Mouse (Mus musculus) left cerebral cortex, postnatal 10 days (tissue): ENCODE measurements around the gene Mogat1. TPM values are rescaled to one million over a fixed set of nuclear protein-coding genes. Genes with fewer than 3 reads are reported as not detected.
"Not testable (repeated sequence)": the region's sequence is repeated elsewhere in the genome, so short reads cannot be mapped to it uniquely, and the experiment has no call there.

ENCODE experiments used
- DNase-seq, 2 experiments: peaks; one replicate each; pipeline ENCODE4 v3.0.0; 2021 to 2022; ENCODE audit warnings: low spot score in 2 of 2, mixed read lengths in 1 of 2; ENCODE audit errors: extremely low spot score in 1 of 2
- intact Hi-C: fragments of 180-260 bp; cut with DNase I; formaldehyde crosslinking; loops from one replicate; pipeline ENCODE4 v1.15.1; 2025
- total RNA-seq, 2 experiments: library from RNA; stranded (reverse); gene quantifications; 2 replicates each; pipeline ENCODE4 v1.2.3; 2021

Gene Mogat1
- total RNA-seq, 2 experiments from 2014 or later = not detected

DNA sequence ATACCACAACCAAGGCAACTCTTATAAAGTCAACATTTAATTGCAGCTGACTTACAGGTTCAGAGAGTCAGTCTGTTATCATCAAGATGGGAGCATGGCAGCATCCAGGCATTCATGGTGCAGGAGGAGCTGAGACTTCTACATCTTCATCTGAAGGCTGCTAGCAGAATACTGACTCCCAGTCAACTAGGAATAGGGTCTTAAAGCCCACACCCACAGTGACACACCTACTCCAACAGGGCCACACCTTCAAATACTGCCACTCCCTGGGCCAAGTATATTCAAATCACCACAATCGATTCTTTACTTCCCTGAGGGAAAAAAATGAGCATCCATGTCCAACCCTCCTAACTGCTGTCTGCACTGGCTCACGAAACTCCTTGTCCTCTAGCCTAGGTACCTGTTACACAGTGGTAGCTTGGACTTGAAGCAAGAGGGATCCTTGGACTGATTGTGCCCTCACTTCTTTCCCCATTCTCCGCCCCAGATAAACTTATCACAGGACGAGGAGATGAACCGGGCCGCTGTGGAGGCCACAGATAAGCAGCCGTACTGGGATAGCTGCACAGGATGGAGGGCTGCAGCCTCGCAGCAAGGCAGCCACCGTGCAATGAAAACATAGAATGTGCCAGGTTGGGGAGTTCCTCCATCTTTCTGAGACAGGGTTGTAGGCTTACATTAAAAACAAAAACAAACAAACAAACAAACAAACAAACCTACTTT, 23.8 kb downstream of the Mogat1 start:
- intact Hi-C loops = loop anchor here (5.0 kb wide), 2 partner anchors 123 to 153 kb away; partner anchors contain the start of genes Acsl3 and Utp14b
- DNase-seq = no peak

DNA sequence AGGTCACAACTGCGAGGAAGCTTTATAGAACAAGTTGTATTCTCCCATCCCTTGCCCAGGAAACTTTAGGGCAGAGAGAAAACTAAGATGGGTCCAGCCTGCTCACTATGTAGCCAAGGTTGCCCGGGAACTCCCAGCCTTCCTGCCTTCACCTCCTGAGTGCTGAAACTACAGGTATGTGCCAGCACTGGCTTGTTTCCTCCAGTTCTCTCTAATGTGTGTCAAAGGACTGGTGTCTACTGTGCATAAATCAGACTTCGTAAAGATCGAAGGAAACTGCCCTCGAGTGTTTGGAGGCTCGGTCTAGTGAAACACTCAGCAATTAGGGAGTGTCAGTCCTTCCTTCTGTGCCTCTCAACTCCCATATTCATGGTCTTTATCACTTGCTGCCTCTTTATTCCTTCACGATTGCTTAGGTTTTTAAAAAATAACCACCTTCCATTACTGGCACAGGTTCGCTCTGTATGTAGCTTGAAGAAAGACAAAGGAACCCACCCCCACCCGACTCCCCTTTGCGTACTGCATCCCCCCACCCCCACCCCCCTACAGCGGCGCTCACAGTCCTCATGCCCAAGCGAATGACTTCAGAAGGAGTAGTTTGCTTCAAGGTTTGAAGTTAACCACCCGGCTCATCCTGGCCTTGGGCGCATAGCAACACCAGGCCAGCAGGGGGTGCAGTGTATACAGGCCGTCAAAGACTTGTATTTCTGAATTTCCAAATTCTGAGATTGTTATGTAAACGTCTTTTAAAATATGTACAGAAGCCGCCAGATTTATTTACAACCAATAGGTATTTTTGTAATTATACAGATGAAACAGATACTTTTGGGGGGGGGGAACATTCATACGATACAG, 25.7 kb downstream of the Mogat1 start:
- DNase-seq = peak; percentile 73 to 82

DNA sequence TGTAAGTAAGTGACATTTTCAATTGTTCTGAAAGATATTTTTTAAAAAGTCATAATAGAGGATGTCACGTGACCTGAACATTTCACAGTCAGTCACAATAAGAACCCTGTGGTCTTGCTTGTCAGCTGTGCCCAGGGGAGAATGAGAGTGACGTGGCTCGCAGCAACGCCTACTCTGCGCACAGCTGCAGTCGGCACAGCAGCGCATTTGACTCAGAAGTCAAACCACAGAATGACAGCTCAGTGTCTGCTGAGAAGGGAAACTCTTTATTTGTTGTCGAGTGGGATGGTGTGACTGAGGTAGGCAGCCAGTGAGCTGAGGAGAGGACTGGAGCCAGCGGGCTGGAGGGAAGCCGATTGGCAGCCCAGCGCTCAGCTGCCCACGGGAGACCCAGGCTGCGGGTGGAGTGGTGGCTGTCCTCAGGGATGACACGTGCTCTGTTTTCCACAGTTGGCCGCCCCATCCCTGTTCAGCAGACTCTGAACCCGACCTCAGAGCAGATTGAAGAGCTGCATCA, 26.8 kb downstream of the Mogat1 start:
- DNase-seq = peak; percentile 61 to 79
- intact Hi-C loops = loop anchor here (5.0 kb wide), 2 partner anchors 120 to 150 kb away; partner anchors contain the start of genes Acsl3 and Utp14b

More for the DNA sequence above, 25.7 kb downstream of the Mogat1 start:
- intact Hi-C loops = loop anchor here (5.0 kb wide), 2 partner anchors 121 to 151 kb away; partner anchors contain the start of genes Acsl3 and Utp14b

DNA sequence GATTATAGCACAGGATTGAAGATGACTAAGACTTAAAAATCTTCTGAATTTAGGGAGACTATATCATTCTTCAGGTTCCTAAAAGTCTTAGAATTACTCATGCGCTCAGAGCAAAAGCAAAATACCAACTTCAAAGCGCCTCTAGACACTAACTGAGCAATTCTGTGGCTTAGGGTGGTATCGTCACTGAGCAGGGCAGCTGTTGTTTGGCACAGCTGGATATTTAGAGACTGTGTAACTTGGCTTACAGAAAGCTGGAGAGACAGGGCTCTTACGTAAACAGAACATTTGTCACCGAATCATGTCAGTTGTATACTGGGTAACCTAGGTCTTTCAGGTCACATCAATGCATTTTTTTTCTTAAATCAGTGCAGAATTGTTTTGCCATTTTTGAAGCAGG, 27.6 kb downstream of the Mogat1 start:
- intact Hi-C loops = loop anchor here (5.0 kb wide), 2 partner anchors 119 to 149 kb away; partner anchors contain the start of genes Acsl3 and Utp14b
- no peak for DNase-seq

DNA sequence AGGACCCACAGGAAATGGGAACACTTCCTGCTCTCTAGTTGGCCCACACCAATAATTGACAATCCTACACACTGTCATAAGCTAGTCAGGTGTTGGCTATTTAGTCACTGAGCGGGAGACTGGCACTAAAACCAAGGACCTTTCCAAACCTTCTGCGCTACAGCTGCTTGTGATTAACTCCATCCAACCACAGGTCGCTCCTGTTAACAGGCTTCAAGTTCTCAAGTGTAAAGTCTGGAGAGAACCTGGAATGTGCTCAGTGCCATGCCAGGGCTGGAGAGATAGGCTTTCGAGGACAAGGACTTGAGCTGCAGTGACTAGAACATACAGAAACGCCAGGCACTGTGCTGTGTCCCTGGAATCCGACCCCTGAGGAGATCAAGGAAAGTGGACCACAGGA, 28.4 kb downstream of the Mogat1 start:
- intact Hi-C loops = loop anchor here (5.0 kb wide), 2 partner anchors 118 to 148 kb away; partner anchors contain the start of genes Acsl3 and Utp14b
- no peak for DNase-seq

DNA sequence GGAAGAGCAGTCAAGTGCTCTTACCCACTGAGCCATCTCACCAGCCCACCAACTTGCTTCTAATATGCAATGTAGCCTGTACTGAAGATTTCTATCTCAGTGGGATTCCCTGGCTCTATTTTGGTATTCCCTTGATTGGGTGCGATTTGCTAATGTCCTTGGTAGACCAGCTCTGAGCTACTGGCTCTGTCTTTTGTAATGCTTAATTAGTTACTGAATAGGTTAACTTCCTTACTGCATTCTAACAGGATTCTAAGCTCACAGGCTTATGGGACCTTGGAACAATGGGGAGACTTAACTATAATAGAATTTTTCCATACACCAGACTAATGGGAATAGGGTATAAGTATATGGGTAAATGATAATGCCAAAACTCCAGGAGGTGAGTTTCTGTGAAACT, 32.8 kb downstream of the Mogat1 start:
- intact Hi-C loops, DNase-seq: not testable (repeated sequence)

DNA sequence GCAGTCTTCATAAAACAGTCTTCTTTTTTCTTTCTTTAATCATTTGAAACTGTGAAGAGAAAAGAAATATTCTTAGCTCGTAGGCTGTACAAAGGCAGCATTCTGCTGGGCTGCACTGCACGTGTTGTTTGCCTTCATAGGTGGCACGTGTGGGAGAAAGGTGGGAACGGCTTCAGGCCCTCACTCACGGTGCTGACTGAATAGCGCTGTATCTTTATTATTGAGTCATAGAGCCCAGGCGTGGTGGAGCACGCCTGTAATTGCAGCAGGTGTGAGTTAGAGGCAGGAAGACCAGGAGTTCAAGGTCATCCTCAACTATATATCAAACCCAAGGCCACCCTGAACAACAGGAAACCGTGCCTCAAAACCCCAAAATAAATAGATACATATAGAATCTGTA, 35.5 kb downstream of the Mogat1 start:
- intact Hi-C loops = no loop called here
- DNase-seq = no peak

DNA sequence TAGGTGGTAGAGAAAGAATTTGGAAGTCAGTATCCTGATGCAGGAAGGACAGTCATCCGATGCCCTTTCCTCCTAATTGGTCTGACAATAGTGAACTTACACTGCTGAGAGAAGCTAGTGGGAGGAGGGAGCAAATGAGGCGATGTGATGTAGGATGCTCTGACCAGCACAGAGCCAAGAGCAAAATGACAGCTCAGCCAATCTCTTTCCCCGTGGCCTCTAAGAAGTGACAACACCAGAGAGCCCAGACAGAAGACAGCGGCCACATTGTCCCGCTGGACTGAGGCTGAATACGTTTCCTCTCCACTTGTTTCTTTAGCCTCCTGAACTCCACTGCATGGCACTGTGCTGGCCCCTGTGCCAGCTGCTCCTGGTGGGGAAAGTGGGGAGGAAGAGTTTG, 38.2 kb downstream of the Mogat1 start:
- DNase-seq = no peak
- intact Hi-C loops = no loop called here

DNA sequence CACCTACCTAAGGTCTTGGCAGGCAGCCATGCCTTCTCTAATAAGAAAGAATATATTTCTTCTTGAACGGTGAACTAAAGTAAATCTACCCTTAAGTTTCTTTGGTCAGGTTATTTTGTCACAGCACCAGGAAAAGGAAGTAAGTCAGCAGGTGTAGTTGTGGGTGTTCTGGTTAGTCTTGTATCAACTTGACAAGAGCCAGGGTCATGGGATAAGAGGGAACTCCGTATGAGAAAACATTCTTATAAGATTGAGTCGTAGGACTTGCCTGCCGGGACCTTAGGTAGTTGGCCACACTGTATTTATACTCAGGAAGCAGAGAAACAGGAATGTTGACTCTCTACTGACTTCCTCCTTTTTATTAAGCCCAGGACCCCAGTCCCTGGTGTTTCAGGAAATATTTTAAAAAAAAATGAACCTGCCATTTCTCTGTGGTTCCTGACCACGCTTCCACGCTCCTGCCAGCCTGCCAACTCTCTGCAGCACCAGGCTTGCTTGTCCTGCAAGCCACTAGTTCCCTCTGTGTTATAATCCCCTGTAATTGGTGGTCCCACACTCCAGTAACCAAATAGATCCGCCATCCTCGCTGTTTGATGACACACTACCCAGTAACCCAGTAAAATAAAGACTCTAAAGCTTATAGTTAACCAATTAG, 43.3 kb downstream of the Mogat1 start:
- no peak for DNase-seq
- intact Hi-C loops = no loop called here

DNA sequence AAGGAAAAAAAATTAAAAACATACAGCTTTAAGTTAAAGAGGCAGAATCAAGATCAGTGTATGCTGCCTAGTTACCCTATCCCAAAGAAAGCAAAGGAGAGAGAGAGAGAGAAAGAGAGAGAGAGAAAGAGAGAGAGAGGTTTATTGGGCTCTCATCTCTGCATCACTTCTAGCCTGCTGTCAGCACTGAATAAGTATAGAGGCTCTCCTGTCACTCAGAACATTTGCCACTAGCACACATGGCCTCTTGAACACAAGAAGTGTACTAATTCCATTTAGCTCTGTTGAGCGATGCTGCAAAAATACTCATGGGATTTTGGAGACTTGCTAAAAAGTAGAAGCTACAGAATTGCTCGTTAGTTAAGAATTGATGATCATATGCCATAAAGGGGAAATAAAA, 56.2 kb downstream of the Mogat1 start:
- DNase-seq = no peak
- intact Hi-C loops = no loop called here

DNA sequence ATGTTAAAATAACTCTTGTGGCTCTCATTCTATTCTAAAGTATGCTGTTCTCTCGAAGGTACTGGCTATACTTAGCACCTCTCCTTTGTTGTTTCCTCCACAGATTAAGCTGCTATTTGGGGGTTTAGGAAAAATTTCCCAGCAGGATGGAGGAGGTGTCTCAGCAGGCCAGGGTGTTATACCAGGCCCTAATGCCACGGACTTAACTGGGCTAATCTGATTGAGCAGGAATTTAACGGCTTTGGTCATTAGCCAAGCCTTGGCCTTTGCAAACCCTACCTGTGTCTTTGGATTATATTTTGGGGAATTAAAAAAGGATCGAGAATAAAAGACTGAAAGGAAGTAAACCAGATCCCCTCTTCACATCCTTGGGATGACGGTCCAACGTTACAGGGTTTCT, 56.6 kb downstream of the Mogat1 start:
- intact Hi-C loops = no loop called here
- DNase-seq = no peak

DNA sequence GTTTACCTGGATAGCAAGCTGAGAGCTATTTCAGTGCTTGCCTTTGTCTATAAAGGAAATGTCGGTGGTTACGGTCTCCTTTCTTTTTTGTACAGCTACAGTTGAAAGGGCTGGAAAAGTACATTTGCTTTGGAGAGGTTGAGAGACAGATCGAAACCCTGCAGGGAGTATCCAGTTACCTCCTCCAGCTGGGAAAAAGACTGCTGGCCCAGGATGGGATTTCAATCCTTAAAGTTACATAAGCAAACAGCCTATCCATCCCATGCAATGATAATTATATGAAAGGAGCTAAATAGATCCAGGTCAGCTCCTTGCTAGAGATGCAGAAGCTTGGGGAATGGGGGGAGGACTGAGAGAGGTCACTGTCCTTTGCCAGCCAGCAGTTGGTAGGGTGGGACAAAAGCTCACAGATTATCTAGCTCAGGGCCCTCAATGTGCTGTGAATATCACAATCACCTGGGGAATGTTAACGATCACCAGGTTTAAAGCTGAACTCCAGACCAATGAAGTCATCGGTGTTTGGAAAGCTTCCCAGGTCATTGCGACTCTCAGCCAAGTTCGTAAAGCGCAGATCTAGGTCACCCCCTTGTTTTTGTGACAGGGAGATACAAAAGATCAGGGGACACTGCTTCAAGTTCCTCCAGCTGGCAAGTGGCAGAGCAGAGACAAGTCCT, 57.2 kb downstream of the Mogat1 start:
- intact Hi-C loops = no loop called here
- DNase-seq = peak in 1 of 2 experiments; percentile 17

DNA sequence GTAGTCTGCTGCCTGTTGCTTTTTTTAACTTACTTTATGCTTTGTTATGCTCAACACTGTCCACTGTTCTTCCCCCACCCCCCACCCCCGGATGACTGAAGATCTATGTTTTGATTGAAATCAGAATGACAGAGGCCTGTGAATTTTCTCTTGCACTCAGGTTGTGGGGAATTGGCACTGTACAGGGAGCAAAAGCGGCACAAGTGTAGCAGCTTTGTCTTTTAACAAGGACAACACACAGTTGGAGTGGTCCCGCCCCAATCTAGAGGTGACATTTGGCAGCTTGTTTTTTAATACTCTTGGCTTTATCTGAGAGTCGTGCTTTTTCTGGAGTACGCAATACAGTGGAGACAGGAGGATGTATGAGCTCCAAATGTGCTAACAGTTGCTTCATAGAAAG, 58.8 kb downstream of the Mogat1 start:
- no peak for DNase-seq
- intact Hi-C loops = no loop called here

DNA sequence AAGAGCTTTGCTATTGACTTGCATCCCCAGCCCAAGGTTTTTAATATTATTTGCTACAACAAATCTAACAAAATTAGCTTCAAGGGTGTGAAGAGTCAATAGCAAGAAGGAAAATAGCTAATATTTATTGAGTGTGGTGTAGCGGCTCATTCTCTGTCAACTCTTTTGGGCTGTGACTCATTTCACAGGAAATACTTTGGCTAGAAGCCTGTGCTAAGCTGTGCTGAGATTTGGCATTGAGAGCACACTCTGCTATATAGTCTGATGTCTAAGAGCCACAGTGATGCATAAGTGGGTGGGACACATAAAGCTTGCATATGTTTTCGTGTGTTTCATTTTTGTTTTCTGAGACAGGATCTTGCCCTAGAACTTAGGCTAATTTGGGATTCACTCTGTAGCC, 74.3 kb downstream of the Mogat1 start:
- no peak for DNase-seq
- intact Hi-C loops = no loop called here

DNA sequence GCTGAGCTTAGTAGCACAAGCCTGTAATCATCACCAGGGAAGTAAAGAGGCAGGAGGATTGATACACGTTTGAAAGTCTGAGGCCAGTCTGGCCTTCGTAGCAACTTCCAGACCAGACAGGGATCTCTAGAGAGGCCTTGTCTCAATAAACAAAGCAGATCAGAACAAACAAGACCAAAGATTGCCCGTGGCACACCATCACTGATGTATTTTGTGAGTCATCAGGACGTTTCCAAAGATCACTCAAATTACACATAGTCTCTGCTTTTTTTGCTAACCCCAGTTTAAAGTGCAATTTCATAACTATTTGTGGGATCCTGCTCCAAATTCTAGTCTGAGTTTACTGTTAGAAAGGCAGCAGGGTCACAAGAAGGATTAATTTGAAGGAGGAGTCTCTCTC, 76.2 kb downstream of the Mogat1 start:
- no peak for DNase-seq
- intact Hi-C loops = no loop called here
